Mouse (Mus musculus) activated CD4-positive, CD25-positive, alpha-beta regulatory T cell, adult 4 months (primary cell): Measurements from ENCODE around the gene Ctsc. TPM values are rescaled to one million over a fixed set of nuclear protein-coding genes. Genes with fewer than 3 reads are reported as not detected.
"Not testable (repeated sequence)": the region's sequence is repeated elsewhere in the genome, so short reads cannot be mapped to it uniquely, and the experiment has no call there.

Experiments used
- ATAC-seq: one replicate; pipeline ENCODE4 v1.8.0; 2017
- polyA plus RNA-seq, 2 experiments: library from polyadenylated mRNA; unstranded; fragments of 100-300 nt; shearing (Covaris generic); gene quantifications; one replicate each; pipeline ENCODE4 v1.2.1; 2017

Ctsc gene
- 100 to 1,000 TPM; 111 to 119 TPM for polyA plus RNA-seq

- ATAC-seq, result peak; percentile 95
Observed at GRCm38 (mm10) chr7:88277858-88278627, at the start of gene Ctsc. TSS of gene Ctsc (plus strand) at chr7:88278085.

DNA sequence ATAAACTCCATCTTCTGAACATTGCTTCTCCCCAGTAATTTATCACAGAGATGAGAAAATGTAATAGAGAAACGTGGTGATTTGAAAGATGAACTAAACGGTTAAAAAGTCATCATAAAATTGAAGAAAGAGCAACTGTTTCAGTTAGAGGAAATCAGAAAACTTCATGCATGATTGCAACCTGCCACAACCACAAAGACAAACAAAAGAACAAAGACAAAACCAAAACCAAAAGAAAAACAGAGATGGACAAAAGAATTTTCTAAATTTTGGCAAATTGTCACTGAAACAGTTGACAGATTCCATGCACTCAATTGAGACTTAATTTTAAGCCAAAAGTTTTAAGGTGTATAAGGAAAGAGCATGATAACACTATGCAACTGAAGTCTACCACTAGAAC lies 48.8 kb upstream of the Ctsc start:
- no peak for ATAC-seq

DNA sequence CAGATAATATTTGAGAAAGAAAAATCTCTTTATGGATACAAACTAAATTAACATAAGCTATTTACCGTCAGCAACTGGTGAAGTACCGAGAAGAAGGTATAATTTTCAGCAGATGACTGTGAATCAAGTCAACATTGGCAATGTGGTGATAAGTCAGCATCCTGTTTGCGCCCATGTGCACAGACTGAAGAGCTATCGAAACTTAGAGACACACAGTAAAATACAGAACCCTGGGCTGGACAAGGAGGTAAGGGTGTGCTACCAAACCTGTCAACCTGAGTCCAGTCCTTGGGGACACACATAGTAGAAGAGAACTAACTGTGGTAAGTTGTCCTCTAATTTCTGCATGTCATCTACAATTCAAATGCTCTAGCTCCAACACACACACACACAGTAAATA lies 47.8 kb upstream of the Ctsc start:
- ATAC-seq, result no peak

GRCm38 (mm10) chr7:88230756-88231522 lies 46.9 kb upstream of the Ctsc start:
- no peak for ATAC-seq

- no peak for ATAC-seq
Observed at GRCm38 (mm10) chr7:88243059-88243458, 34.8 kb upstream of the Ctsc start.

- ATAC-seq, result no peak
Observed at GRCm38 (mm10) chr7:88244462-88244861, 33.4 kb upstream of the Ctsc start.

GRCm38 (mm10) chr7:88250380-88250779 lies 27.5 kb upstream of the Ctsc start:
- not testable (repeated sequence) for ATAC-seq

- no peak for ATAC-seq
Observed at GRCm38 (mm10) chr7:88251535-88251934, 26.4 kb upstream of the Ctsc start.

DNA sequence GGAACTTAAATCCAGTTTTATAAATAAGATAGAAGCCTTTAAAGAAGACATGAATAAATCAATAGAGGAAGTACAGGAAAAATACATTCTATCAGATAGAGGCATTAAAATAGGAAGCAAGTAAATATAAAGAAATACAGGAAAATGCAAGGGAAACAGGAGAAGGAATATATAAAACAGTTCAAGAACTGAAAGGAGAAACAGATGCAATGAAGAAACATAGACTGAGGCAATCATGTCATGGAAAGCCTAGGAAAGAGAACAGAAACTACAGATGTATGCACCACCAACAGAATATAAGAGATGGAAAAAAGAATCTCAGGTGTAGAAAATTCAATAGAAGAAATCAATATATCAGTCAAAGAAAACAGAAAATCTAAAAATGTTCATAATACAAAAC lies 25.8 kb upstream of the Ctsc start:
- no peak for ATAC-seq

DNA sequence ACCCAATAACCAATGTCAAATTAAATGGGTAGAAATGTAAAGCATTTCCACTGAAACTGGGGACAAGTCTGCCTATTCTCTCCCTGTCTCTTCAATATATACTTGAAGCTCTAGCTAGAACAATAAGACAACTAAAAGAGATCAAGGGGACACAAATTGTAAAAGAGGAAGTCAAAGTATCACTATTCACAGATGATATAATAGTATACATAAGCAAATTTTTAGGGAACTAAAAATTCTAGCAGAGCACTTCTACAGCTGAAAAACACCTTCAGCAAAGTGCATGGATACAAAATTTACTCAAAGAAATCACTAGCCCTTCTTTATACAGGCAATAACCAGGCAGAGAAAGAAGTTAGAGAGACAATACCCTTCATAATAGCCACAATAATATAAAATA lies 23.0 kb upstream of the Ctsc start:
- ATAC-seq, result no peak

- peak; percentile 55 for ATAC-seq
Observed at GRCm38 (mm10) chr7:88259155-88259925, 18.5 kb upstream of the Ctsc start.

DNA sequence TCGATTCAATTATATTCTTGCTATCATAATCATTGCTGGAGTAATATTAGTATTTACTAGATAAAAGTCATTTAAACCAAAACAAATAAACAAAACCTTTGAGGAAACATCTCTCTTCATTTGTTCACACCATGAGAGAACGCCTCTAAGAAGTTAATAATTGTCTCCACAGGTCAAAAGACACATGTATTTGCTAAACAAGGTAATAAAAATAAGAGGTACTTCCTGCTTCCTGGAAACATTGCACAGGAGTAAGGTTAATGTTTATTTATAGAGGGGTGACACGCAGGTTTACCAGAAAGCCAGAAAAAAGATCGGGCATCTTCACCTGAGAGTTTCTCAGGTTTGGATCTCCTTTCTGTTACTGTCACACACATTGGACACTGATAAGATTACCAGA lies 16.1 kb upstream of the Ctsc start:
- ATAC-seq, result no peak

DNA sequence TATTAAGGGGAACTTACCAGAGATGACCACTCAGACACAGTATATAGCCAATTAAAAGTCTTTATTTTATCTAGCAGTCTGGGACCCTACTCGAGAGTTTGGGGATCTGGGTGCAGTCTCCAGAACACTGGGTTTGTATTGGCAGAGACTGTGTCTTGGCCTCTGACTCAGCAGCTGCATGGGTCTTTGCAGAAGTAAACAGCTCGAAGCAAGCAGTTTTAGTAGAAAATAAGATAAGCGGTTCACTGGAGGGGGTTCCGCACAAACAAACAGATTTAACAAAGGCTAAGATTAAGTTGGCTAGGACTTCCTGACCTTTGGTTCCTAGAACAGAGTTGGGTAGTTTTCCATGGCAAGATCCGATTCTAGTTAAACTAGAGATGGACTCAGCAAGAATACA lies 13.0 kb upstream of the Ctsc start:
- no peak for ATAC-seq

DNA sequence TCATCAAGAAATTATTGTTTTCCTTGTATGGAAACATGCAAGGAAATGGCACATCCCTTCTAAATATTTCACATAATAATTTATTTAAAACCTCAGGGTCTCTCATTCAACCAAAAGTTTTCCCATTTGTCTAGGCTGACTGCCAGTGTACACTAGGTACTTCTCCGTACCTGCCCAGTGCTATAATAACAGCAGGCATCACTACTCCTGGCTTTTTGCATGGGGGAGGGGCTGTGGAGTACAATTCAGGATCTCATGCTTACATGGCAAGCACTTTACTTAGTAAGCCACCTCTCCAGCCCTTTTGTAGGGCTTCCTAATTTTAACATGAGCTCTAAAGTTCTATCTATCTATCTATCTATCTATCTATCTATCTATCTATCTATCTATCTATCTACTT lies 8.0 kb upstream of the Ctsc start:
- ATAC-seq, result no peak

DNA sequence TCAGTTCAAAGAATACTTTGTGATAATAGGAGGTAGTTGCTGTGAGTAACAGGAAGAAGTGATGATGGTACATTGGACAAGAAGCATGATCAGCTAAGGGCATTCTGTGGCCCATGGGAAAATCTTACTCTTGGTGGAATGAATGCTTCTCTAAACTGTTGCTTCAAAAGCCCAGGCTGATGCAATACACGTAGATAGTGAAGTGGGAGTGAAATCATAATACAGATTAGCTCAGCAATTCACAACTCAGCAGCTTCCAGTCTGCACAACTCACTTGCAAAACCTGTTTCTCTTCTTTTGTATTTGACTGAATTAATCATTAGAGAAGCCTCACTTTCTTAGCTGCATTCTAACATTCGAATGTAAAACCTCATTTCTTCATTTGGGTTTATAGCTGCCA lies 6.4 kb upstream of the Ctsc start:
- ATAC-seq, result no peak

- ATAC-seq, result peak; percentile 21
Observed at GRCm38 (mm10) chr7:88276914-88277765, 745 bp upstream of the Ctsc start.

- ATAC-seq, result no peak
Observed at GRCm38 (mm10) chr7:88278628-88279196, 827 bp downstream of the Ctsc start.

DNA sequence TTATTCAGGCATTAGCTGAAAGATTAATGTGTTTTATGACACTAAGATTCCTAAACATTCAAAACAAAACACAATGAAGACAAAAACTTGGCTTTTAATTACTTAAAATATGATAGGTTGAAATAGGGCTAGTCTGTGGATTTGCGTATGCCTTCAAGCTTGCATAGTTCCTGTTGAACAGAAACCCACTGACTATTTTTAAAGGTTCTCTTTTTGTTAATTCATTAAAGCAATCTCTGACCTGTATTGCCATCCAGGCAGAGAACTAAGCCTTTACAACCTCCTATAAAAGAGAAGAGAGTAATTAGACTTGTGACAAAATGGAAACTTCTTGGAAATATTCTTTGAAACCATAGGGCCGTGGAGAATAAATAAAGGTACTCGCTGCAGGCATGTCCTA lies 7.4 kb downstream of the Ctsc start:
- no peak for ATAC-seq

GRCm38 (mm10) chr7:88291036-88291435 lies 13.2 kb downstream of the Ctsc start:
- ATAC-seq, result no peak

GRCm38 (mm10) chr7:88292044-88292443 lies 14.2 kb downstream of the Ctsc start:
- ATAC-seq, result no peak

GRCm38 (mm10) chr7:88293907-88294306 lies 16.0 kb downstream of the Ctsc start:
- ATAC-seq, result no peak

DNA sequence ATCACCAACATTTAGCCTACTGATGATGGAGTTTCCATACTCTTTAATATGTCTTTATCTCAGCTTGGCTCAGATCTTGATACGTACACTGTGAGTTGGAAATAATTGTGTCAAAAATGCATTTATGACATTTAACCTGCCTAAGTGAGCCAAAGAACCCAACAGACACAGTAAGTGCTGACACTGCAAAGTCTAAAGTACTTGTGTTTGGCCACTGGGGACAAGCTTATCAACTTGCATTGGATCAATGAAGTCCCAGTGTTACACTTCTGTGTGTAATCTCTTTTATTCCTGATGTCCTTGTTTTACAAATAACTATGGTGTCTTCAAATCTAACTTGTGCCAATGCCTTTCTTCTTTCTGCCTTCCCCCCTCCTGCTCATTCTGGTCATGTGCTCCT lies 18.1 kb downstream of the Ctsc start:
- ATAC-seq, result no peak
